Mouse (Mus musculus) kidney, embryonic 16.5 days (tissue): ENCODE measurements around the gene Ninj2. TPM values are rescaled to one million over a fixed set of nuclear protein-coding genes. Genes with fewer than 3 reads are reported as not detected.

Experiments used
- ATAC-seq: fragments of 200-750 bp; cut with Nextera tagmentation; 2 replicates; pipeline ENCODE4 v1.8.0; 2017; ENCODE audit warnings: moderate TSS enrichment; ENCODE audit not compliant: low FRiP score, low TSS enrichment
- H3K27ac ChIP-seq: fragments of 300-500 bp; sonication (generic); 2 replicates; pipeline ENCODE4 v1.5.1; 2014; ENCODE audit warnings: low read length
- H3K27me3 ChIP-seq: fragments of 300-500 bp; sonication (generic); 2 replicates; pipeline ENCODE4 v1.6.1; 2014; ENCODE audit warnings: low read length, control low read depth, mixed read lengths; ENCODE audit not compliant: insufficient read depth
- H3K36me3 ChIP-seq: fragments of 300-500 bp; sonication (generic); 2 replicates; pipeline ENCODE4 v1.6.1; 2014; ENCODE audit warnings: low read length, control low read depth, mixed read lengths; ENCODE audit not compliant: insufficient read depth
- H3K4me1 ChIP-seq: fragments of 300-500 bp; sonication (generic); 2 replicates; pipeline ENCODE4 v1.6.1; 2014; ENCODE audit warnings: low read length, control low read depth, mixed read lengths; ENCODE audit not compliant: insufficient read depth
- H3K4me2 ChIP-seq: fragments of 300-500 bp; sonication (generic); replicated peaks from 2 replicates; pipeline ENCODE4 v1.6.1; 2014; ENCODE audit warnings: low read depth, low read length
- H3K4me3 ChIP-seq: fragments of 300-500 bp; sonication (generic); 2 replicates; pipeline ENCODE4 v1.5.1; 2014; ENCODE audit warnings: mild to moderate bottlenecking, low read length
- H3K9ac ChIP-seq: fragments of 300-500 bp; sonication (generic); replicated peaks from 2 replicates; pipeline ENCODE4 v1.6.1; 2014; ENCODE audit warnings: low read length
- H3K9me3 ChIP-seq: fragments of 300-500 bp; sonication (generic); 2 replicates; pipeline ENCODE4 v1.6.1; 2016; ENCODE audit warnings: low read length, control low read depth
- WGBS: fragments of 180-500 bp; shearing (Covaris S2); extraction: QIAGEN DNeasy Blood & Tissue Kit; methylation state at CpG from one replicate; pipeline ENCODE4 v1.1.7; 2014; 5-methylcytosine and 5-hydroxymethylcytosine counted together
- polyA plus RNA-seq: library from polyadenylated mRNA; unstranded; fragments of >200 nt; fragmentation: Nextera tagmentation; extraction: Ambion mirVana; gene quantifications from 2 replicates; pipeline ENCODE4 v1.2.1, GENCODE M21; 2015

The Ninj2 gene
- polyA plus RNA-seq, 1 experiment from 2014 or later: 0.19 TPM

DNA sequence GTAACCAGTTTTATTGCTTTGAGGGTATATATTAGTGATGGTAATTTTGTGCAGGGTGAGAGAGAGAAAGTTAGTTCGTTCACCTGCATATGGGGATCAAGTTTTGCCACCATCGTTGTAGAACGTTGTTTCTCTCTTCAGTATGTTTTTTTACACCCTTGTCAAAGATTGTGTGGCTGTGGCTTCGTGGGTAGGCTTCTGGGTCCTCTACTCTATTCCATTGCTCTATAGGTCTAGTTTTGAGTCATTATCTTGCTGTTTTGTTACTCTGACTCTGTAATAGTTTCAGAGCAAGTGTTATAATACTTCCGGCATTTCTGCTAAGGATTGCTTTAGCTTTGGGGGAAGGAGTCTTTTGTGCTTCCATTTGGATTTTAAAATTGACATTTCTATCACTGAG, 26.7 kb downstream of the Ninj2 start:
- Histone ChIP-seq H3K4me2 (no peak overlapping the region), H3K36me3 (no peaks in the 10 kb centered on the region), H3K4me3 (no peak overlapping the region), H3K9me3 (no peaks in the 10 kb centered on the region), H3K27me3 (no peaks in the 10 kb centered on the region), H3K9ac (no peak overlapping the region), H3K4me1 (peaks cover 7% of the 10 kb centered on the region; the same call in 1 of the 2 replicates), H3K27ac (no peak overlapping the region)
- 77% methylated on average over 5 of the region's 5 CpGs for WGBS
- ATAC-seq: no peak

- no peak overlapping the region for H3K27ac ChIP-seq
- H3K4me1 ChIP-seq: no peaks in the 10 kb centered on the region
- H3K9ac ChIP-seq: no peak overlapping the region
- no peak overlapping the region for H3K4me2 ChIP-seq
- H3K27me3 ChIP-seq: no peaks in the 10 kb centered on the region
- H3K9me3 ChIP-seq: no peaks in the 10 kb centered on the region
- H3K4me3 ChIP-seq: no peak overlapping the region
- 91% methylated on average over 7 of the region's 7 CpGs for WGBS
- no peak for ATAC-seq
- no peaks in the 10 kb centered on the region for H3K36me3 ChIP-seq
Observed at GRCm38 (mm10) chr6:120124688-120125087, 31.5 kb downstream of the Ninj2 start.

- no peaks in the 10 kb centered on the region for H3K9me3 ChIP-seq
- no peaks in the 10 kb centered on the region for H3K27me3 ChIP-seq
- H3K4me2 ChIP-seq: no peak overlapping the region
- WGBS: 91% methylated on average over 8 of the region's 8 CpGs
- no peaks in the 10 kb centered on the region for H3K36me3 ChIP-seq
- no peaks in the 10 kb centered on the region for H3K4me1 ChIP-seq
- no peak overlapping the region for H3K9ac ChIP-seq
- ATAC-seq: no peak
- H3K27ac ChIP-seq: no peak overlapping the region
- no peak overlapping the region for H3K4me3 ChIP-seq
Observed at GRCm38 (mm10) chr6:120126456-120126855, 33.3 kb downstream of the Ninj2 start.

GRCm38 (mm10) chr6:120127321-120127720, 34.2 kb downstream of the Ninj2 start:
- 94% methylated on average over 7 of the region's 7 CpGs for WGBS
- H3K4me2 ChIP-seq: no peak overlapping the region
- no peak for ATAC-seq
- H3K27ac ChIP-seq: no peak overlapping the region
- no peaks in the 10 kb centered on the region for H3K9me3 ChIP-seq
- H3K9ac ChIP-seq: no peak overlapping the region
- H3K4me1 ChIP-seq: no peaks in the 10 kb centered on the region
- H3K36me3 ChIP-seq: no peaks in the 10 kb centered on the region
- H3K4me3 ChIP-seq: no peak overlapping the region
- no peaks in the 10 kb centered on the region for H3K27me3 ChIP-seq

- 65% methylated on average over 4 of the region's 4 CpGs for WGBS
- Histone ChIP-seq H3K9ac (no peak overlapping the region), H3K4me1 (no peaks in the 10 kb centered on the region), H3K4me3 (no peak overlapping the region), H3K27ac (no peak overlapping the region), H3K4me2 (no peak overlapping the region), H3K9me3 (no peaks in the 10 kb centered on the region), H3K36me3 (no peaks in the 10 kb centered on the region), H3K27me3 (no peaks in the 10 kb centered on the region)
- ATAC-seq: no peak
Observed at GRCm38 (mm10) chr6:120134748-120135147, 41.6 kb downstream of the Ninj2 start.

DNA sequence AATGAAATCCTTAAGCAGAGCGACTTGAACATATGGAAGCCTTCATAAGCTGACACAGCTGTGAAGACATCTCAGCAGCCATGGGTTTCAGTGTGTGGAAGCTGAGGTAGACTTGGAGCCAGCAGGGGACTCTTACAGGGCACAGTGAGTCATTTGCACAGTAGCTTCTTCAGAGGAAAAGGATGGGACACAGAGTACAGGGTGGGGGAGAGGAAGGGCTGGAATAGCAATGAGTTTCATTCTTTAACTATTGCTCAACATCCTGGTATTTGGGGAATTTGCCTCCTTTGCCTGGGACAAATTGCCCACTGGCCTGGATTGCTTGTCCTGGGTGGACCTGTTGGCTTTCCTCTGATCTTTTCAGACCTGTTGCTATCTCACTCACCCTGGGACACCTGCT, 52.3 kb downstream of the Ninj2 start:
- no peak for ATAC-seq
- Histone ChIP-seq H3K27me3 (no peaks in the 10 kb centered on the region), H3K27ac (no peak overlapping the region)

DNA sequence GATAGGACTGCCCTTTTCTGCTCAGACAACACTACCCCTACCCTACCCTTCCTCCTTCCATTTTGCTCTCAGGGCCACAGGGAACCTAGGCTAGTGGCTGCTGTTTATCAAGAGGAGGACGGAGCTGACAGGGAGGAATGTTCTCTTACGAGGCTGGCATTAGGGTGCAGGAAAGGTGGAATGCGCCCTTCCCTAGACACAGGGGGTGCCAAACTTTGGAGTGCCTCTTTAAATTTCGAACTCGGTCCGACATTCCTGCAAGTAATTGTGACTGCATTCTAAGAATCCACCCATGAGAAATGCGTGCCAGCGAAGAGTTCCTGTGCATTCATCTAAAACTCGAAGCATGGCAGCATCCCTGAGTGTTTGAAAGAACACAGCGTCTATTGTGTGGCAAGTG, 53.5 kb downstream of the Ninj2 start:
- WGBS: 78% methylated on average over 10 of the region's 10 CpGs
- Histone ChIP-seq H3K4me2 (no peak overlapping the region), H3K4me1 (0 out of 2 replicates have a peak, but pooled peaks cover 6% of the 10 kb centered on the region), H3K36me3 (no peaks in the 10 kb centered on the region), H3K4me3 (no peak overlapping the region), H3K27ac (no peak overlapping the region), H3K9ac (no peak overlapping the region), H3K9me3 (no peaks in the 10 kb centered on the region), H3K27me3 (no peaks in the 10 kb centered on the region)
- no peak for ATAC-seq

More for the DNA sequence above, 52.3 kb downstream of the Ninj2 start:
- WGBS: 70% methylated on average over 1 of the region's 1 CpGs
- Histone ChIP-seq H3K4me2 (no peak overlapping the region), H3K9ac (no peak overlapping the region), H3K4me1 (0 out of 2 replicates have a peak, but pooled peaks cover 6% of the 10 kb centered on the region), H3K4me3 (no peak overlapping the region), H3K36me3 (no peaks in the 10 kb centered on the region), H3K9me3 (no peaks in the 10 kb centered on the region)

- Histone ChIP-seq H3K36me3 (no peaks in the 10 kb centered on the region), H3K9me3 (no peaks in the 10 kb centered on the region), H3K9ac (no peak overlapping the region), H3K4me3 (no peak overlapping the region), H3K27me3 (no peaks in the 10 kb centered on the region), H3K27ac (no peak overlapping the region), H3K4me1 (0 out of 2 replicates have a peak, but pooled peaks cover 6% of the 10 kb centered on the region), H3K4me2 (no peak overlapping the region)
- no peak for ATAC-seq
- 78% methylated on average over 8 of the region's 8 CpGs for WGBS
Observed at GRCm38 (mm10) chr6:120147411-120147810, 54.3 kb downstream of the Ninj2 start.

DNA sequence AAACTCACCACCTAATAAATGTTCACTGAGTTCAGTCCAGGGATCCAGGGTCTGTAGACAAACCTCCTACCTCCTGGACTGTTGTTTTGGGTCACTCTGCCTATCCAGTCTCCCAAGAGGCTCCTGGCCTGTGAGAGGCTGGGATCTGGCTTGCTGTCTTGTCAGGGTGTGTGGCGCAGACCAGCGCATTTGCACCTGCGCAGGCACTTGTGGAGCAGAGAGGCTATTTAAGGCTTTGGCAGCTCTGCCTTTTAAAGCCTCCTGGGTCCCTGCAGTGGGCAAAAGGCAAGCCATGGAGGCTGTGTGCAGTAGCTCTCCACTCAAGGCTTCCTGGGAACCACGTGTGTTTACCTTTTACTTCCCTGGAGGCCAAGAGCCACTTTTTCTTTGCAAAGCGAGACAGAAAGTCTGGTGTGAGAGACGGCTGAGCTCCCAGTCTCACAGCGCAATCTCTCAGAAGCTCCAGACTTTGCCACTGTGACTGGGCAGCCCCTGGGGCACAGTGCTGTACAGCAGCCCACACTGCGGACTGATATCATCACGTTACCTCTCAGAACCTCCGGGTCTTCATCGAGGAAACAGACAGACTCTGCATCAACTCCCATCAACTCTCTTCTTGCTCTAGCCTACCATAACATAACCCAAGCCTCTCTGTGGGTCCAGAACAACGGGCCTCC, 55.7 kb downstream of the Ninj2 start:
- H3K36me3 ChIP-seq: no peaks in the 10 kb centered on the region
- no peak overlapping the region for H3K4me3 ChIP-seq
- no peaks in the 10 kb centered on the region for H3K9me3 ChIP-seq
- H3K4me2 ChIP-seq: no peak overlapping the region
- no peak overlapping the region for H3K27ac ChIP-seq
- no peak for ATAC-seq
- H3K9ac ChIP-seq: no peak overlapping the region
- 0 out of 2 replicates have a peak, but pooled peaks cover 6% of the 10 kb centered on the region for H3K4me1 ChIP-seq
- H3K27me3 ChIP-seq: no peaks in the 10 kb centered on the region
- WGBS: 86% methylated on average over 12 of the region's 12 CpGs

- 0 out of 2 replicates have a peak, but pooled peaks cover 6% of the 10 kb centered on the region for H3K4me1 ChIP-seq
- H3K4me2 ChIP-seq: no peak overlapping the region
- 70% methylated on average over 12 of the region's 12 CpGs for WGBS
- ATAC-seq: no peak
- no peaks in the 10 kb centered on the region for H3K9me3 ChIP-seq
- H3K27ac ChIP-seq: no peak overlapping the region
- no peak overlapping the region for H3K9ac ChIP-seq
- no peaks in the 10 kb centered on the region for H3K36me3 ChIP-seq
- H3K4me3 ChIP-seq: no peak overlapping the region
- H3K27me3 ChIP-seq: no peaks in the 10 kb centered on the region
Observed at GRCm38 (mm10) chr6:120149458-120150120, 56.4 kb downstream of the Ninj2 start.
